Mouse (Mus musculus) intestine, embryonic 16.5 days (tissue): Measurements from ENCODE around the gene AC124108.1. TPM values are rescaled to one million over a fixed set of nuclear protein-coding genes. Genes with fewer than 3 reads are reported as not detected.

Source experiments
- ATAC-seq: fragments of 200-750 bp; cut with Nextera tagmentation; 2 replicates; pipeline ENCODE4 v1.8.0; 2017; ENCODE audit warnings: moderate TSS enrichment, moderate library complexity
- H3K27ac ChIP-seq: fragments of 300-500 bp; sonication (generic); 2 replicates; pipeline ENCODE4 v1.5.1; 2014; ENCODE audit warnings: mild to moderate bottlenecking, low read length
- H3K27me3 ChIP-seq: fragments of 300-500 bp; sonication (generic); replicated peaks from 2 replicates; pipeline ENCODE4 v1.6.1; 2014; ENCODE audit warnings: low read length, control low read depth, mixed read lengths; ENCODE audit not compliant: control insufficient read depth, insufficient read depth
- H3K36me3 ChIP-seq: fragments of 300-500 bp; sonication (generic); 2 replicates; pipeline ENCODE4 v1.6.1; 2014; ENCODE audit warnings: low read length, control low read depth; ENCODE audit not compliant: control insufficient read depth, insufficient read depth
- H3K4me1 ChIP-seq: fragments of 300-500 bp; sonication (generic); 2 replicates; pipeline ENCODE4 v1.6.1; 2014; ENCODE audit warnings: low read length, control low read depth, mixed read lengths; ENCODE audit not compliant: control insufficient read depth, insufficient read depth
- H3K4me2 ChIP-seq: fragments of 300-500 bp; sonication (generic); 2 replicates; pipeline ENCODE4 v1.6.1; 2014; ENCODE audit warnings: low read depth, low read length, control low read depth
- H3K4me3 ChIP-seq: fragments of 300-500 bp; sonication (generic); 2 replicates; pipeline ENCODE4 v1.5.1; 2014; ENCODE audit warnings: mild to moderate bottlenecking, low read length
- H3K9ac ChIP-seq: fragments of 300-500 bp; sonication (generic); 2 replicates; pipeline ENCODE4 v1.6.1; 2014; ENCODE audit warnings: low read depth, low read length
- H3K9me3 ChIP-seq: fragments of 300-500 bp; sonication (generic); 2 replicates; pipeline ENCODE4 v1.6.1; 2016; ENCODE audit warnings: low read length, control low read depth; ENCODE audit not compliant: control insufficient read depth
- WGBS: fragments of 180-500 bp; shearing (Covaris S2); extraction: QIAGEN DNeasy Blood & Tissue Kit; methylation state at CpG from one replicate; pipeline ENCODE4 v1.1.7; 2014; 5-methylcytosine and 5-hydroxymethylcytosine counted together
- polyA plus RNA-seq: library from polyadenylated mRNA; unstranded; fragments of >200 nt; fragmentation: Nextera tagmentation; extraction: Ambion mirVana; gene quantifications from 2 replicates; pipeline ENCODE4 v1.2.1, GENCODE M21; 2015

The AC124108.1 gene
- polyA plus RNA-seq, 1 experiment from 2014 or later, result 0.07 TPM

DNA sequence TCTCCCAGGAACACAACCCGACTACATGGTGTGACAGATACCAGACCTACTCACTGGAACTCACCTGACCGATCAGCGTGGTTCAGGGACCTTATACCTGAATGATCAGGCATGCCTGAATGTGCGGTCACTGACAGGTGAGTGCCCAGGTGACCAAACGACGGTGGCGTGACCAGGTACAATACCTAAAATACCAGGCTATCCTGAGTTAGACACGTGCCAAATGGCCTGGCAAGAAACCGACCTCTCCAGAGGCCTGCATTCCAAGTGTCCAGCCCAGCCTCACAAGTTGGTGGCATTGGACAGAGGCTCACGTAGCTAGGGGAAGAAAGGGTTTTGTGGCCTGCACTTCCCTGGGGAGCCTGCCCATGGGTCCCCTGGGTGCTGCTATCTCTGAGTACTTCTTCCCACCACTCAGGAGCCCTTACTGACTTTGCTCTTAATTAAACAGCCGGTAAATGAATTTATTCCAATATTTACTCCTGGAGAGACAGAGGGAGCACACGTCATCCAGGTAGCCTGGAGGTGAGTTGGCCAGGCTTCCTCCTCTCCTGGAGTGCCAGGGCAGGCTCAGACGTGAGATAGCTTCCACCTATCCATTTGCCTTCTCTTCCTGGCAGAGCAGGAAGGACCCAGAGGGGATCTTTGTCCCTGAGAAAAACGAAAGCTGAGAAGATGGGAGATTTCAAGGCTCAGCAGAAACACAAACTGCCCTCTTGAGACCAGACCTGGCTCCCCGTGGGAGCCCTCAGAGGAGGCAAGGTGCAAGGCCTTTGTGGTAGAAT is 40.2 kb upstream of the AC124108.1 start:
- H3K4me3 ChIP-seq, result no peak overlapping the region
- no peak overlapping the region for H3K4me2 ChIP-seq
- H3K36me3 ChIP-seq, result no peaks in the 10 kb centered on the region
- no peak; the same call in 1 of the 2 replicates for ATAC-seq
- H3K4me1 ChIP-seq, result peaks cover 19% of the 10 kb centered on the region
- H3K9ac ChIP-seq, result peak overlapping the region; percentile 46; the same call in 1 of the 2 replicates
- 66% methylated on average over 15 of the region's 15 CpGs for WGBS
- no peaks in the 10 kb centered on the region for H3K27me3 ChIP-seq
- H3K27ac ChIP-seq, result peak overlapping the region; percentile 87
- no peaks in the 10 kb centered on the region for H3K9me3 ChIP-seq

DNA sequence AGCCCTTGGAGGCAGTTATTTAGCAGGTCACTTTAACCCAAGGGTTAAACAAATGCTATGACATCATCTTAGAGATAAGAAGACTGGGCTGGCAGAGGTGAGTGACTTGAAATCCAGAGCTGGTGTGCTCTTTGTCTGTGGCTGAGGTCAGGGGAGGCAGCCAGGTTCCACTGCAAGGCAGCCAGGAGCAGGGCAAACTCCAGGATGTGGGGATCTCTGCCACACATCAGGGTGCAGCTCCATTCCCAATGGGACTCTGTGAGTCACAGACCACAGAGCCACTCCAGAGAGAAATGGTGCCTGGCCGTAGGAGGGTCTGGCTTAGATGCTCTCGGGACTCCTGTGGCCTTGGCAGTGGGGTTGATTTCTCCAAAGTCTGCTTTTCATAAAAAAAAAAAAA is 39.3 kb upstream of the AC124108.1 start:
- H3K27me3 ChIP-seq, result no peaks in the 10 kb centered on the region
- H3K27ac ChIP-seq, result peak overlapping the region; percentile 37; the same call in 1 of the 2 replicates
- no peaks in the 10 kb centered on the region for H3K9me3 ChIP-seq
- peaks cover 19% of the 10 kb centered on the region for H3K4me1 ChIP-seq
- H3K4me2 ChIP-seq, result no peak overlapping the region
- 36% methylated on average over 2 of the region's 2 CpGs for WGBS
- ATAC-seq, result peak; percentile 21; the same call in 1 of the 2 replicates
- no peak overlapping the region for H3K9ac ChIP-seq
- H3K4me3 ChIP-seq, result no peak overlapping the region
- H3K36me3 ChIP-seq, result no peaks in the 10 kb centered on the region

DNA sequence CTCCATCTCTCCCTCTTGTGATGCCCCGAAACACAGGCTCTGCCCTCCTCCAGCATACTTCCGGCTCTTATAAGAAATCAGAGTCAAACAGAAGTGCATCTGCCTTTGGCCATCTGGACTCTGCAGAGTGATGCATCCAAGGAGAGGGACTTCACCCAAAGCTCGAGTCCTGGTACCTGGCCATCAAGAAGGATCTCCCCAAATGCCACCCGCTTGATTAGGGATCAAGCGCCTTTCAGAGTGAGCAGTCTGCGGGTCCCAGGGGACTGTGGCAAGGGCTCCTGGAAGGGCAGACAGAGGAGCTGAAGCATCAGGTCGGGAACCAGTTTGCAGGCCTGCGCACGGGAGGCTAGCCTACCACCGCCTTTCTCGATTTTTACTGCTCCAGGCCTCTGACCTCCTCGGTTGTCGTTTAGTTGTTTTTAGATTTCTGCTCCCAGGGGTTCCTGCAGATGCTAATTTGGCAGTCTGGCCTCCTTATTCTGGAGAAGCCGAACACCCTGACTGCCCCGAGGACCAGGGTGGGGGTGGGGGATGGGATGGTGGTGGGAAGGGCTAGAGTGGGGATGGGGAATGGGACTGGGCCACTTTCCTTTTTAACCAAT is 38.1 kb upstream of the AC124108.1 start:
- Histone ChIP-seq H3K4me3 (no peak overlapping the region), H3K4me1 (peaks cover 22% of the 10 kb centered on the region), H3K4me2 (no peak overlapping the region), H3K27me3 (no peaks in the 10 kb centered on the region; the same call in 1 of the 2 replicates), H3K9me3 (no peaks in the 10 kb centered on the region), H3K36me3 (no peaks in the 10 kb centered on the region), H3K27ac (no peak overlapping the region), H3K9ac (0 out of 2 replicates have a peak overlapping the region, but pooled peaks have one; percentile 24)
- 60% methylated on average over 15 of the region's 15 CpGs for WGBS
- ATAC-seq, result no peak

DNA sequence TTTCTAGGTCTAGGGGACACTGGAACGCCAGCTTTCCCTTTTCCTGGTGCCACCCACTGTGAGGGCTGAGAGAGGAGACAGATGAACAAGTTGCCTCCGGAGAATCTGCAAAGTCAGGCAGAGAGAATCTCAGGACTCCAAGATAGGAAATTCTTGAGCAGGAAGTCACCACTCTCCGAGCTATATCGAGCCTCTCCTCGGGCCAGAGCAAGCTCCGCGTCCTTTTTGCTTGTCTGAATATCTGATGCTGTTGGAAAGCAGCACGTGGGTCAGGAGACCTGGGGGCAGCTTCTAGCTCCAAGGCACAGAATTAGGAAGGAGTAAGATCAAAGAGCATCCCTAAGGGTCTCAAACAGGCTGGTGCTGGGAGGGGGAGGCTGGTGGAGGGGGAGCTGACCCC is 37.6 kb upstream of the AC124108.1 start:
- H3K27me3 ChIP-seq, result no peaks in the 10 kb centered on the region; the same call in 1 of the 2 replicates
- H3K36me3 ChIP-seq, result no peaks in the 10 kb centered on the region
- 36% methylated on average over 8 of the region's 8 CpGs for WGBS
- no peak for ATAC-seq
- H3K4me3 ChIP-seq, result no peak overlapping the region
- H3K4me2 ChIP-seq, result no peak overlapping the region
- H3K4me1 ChIP-seq, result peaks cover 23% of the 10 kb centered on the region
- no peak overlapping the region for H3K27ac ChIP-seq
- H3K9me3 ChIP-seq, result no peaks in the 10 kb centered on the region
- H3K9ac ChIP-seq, result 0 out of 2 replicates have a peak overlapping the region, but pooled peaks have one; percentile 24

DNA sequence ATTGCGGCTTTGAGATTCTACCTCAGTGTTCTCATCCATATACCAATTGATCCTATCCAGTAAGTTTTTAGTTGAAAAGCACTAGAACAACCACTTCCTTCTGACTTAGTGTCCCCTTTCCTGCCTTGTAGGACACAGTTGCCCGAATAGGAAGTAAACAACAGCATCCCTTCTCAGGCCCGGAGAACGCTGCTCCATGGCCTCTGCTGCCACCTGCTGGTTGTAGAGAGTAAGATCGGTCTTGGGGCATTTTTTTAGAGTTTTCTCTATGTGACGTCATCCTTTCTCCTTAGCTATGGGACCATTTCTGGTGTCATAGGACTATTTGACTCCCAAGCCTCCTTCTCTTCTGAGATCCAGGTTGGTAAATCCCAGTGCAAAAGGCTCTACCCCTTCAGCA is 35.5 kb upstream of the AC124108.1 start:
- ATAC-seq, result 0 out of 2 replicates have a peak, but pooled peaks have one; percentile 14
- WGBS, result 12% methylated on average over 6 of the region's 6 CpGs
- peaks cover 19% of the 10 kb centered on the region for H3K4me1 ChIP-seq
- H3K9ac ChIP-seq, result no peak overlapping the region
- no peaks in the 10 kb centered on the region for H3K36me3 ChIP-seq
- H3K27me3 ChIP-seq, result no peaks in the 10 kb centered on the region; the same call in 1 of the 2 replicates
- no peaks in the 10 kb centered on the region for H3K9me3 ChIP-seq
- H3K4me3 ChIP-seq, result no peak overlapping the region
- no peak overlapping the region for H3K27ac ChIP-seq
- no peak overlapping the region for H3K4me2 ChIP-seq

DNA sequence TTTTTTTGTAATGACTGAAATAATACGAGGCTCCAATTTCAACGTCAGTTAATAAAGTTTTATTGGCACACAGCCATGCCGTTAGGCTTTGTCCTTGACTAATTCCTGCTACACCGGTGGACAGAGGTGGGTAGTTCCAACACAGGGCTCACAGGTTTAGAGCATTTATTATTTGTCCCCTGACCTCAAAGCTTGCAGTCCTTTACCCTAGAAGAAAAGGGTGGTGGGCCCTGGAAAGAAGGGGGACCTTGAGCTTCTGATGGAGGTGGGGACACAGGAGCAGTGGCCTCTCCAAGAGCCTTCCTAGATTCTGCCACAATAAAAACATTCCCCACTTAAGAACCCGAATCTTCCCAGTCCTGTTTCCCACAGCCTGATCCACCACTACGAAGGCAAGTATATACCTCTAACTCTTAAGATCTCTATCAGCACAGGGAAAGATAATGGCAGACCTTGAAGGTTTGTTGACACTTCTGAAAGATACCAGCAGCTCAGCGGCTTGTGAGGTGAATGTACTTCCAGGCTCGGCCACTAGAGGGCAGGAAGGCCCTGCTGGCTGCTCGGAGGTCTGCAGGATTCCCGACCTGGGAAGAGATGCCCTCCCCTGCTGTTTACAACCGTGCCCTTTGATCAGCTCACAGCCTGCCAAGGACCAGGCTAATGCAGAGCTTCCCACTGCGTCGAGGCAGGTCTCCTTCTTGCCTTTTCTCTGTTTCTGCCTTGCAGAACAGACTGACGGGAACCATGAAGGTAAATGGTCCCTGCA is 34.1 kb upstream of the AC124108.1 start:
- H3K36me3 ChIP-seq, result no peaks in the 10 kb centered on the region
- no peak overlapping the region for H3K4me3 ChIP-seq
- 20% methylated on average over 14 of the region's 14 CpGs for WGBS
- peak; percentile 91 for ATAC-seq
- no peaks in the 10 kb centered on the region; the same call in 1 of the 2 replicates for H3K27me3 ChIP-seq
- no peak overlapping the region for H3K27ac ChIP-seq
- H3K4me1 ChIP-seq, result peaks cover 8% of the 10 kb centered on the region; the same call in 1 of the 2 replicates
- H3K9ac ChIP-seq, result no peak overlapping the region
- H3K4me2 ChIP-seq, result no peak overlapping the region; the same call in 1 of the 2 replicates
- no peaks in the 10 kb centered on the region for H3K9me3 ChIP-seq

DNA sequence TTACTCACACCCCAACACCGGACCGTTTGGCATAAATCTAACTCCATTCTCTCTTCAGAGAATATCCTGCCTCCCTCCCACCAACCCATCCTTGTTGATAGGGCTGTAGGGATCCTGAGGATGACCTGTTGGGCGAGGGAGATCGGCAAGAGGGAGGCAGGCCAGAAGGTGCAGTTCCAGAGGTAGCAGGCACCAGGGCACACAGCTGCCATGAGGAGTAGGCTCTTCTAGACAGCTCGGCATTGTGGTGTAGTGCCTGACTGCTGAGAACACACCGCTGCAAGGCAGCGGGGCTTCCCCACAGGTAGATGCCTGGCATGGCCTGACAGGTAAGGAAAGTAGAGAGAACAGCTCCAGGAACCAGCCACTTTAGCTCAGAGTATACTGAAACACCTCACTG is 33.4 kb upstream of the AC124108.1 start:
- Histone ChIP-seq H3K4me3 (no peak overlapping the region), H3K4me2 (no peak overlapping the region; the same call in 1 of the 2 replicates), H3K36me3 (no peaks in the 10 kb centered on the region), H3K9ac (no peak overlapping the region), H3K27me3 (no peaks in the 10 kb centered on the region; the same call in 1 of the 2 replicates), H3K9me3 (no peaks in the 10 kb centered on the region), H3K4me1 (peaks cover 8% of the 10 kb centered on the region; the same call in 1 of the 2 replicates), H3K27ac (no peak overlapping the region)
- ATAC-seq, result peak; percentile 24; the same call in 1 of the 2 replicates
- WGBS, result 26% methylated on average over 7 of the region's 7 CpGs

DNA sequence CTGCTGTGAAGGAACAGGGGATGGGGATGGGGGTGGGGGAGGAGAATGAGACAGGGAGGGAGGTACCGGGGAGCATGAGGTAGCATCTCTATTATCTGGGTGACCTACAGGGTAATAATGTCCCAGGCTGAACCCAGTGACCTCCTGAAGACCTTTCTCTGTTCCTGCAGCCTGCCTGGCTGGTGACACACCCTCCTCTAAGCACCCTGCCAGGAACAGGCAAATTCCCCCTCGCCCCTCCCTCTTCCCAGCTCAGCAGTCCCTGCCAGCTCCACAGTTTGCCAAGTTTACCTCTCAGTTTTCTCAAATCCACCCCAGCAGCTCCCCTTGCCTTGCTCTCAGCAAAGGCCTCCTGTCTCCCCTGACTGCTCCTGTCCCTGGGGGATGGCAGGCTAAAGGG is 32.5 kb upstream of the AC124108.1 start:
- H3K9ac ChIP-seq, result no peak overlapping the region
- H3K4me3 ChIP-seq, result no peak overlapping the region
- no peak overlapping the region for H3K4me2 ChIP-seq
- H3K27me3 ChIP-seq, result no peaks in the 10 kb centered on the region; the same call in 1 of the 2 replicates
- peaks cover 8% of the 10 kb centered on the region; the same call in 1 of the 2 replicates for H3K4me1 ChIP-seq
- H3K9me3 ChIP-seq, result no peaks in the 10 kb centered on the region
- ATAC-seq, result no peak
- no peaks in the 10 kb centered on the region for H3K36me3 ChIP-seq
- H3K27ac ChIP-seq, result no peak overlapping the region
- WGBS, result 28% methylated on average over 2 of the region's 2 CpGs

DNA sequence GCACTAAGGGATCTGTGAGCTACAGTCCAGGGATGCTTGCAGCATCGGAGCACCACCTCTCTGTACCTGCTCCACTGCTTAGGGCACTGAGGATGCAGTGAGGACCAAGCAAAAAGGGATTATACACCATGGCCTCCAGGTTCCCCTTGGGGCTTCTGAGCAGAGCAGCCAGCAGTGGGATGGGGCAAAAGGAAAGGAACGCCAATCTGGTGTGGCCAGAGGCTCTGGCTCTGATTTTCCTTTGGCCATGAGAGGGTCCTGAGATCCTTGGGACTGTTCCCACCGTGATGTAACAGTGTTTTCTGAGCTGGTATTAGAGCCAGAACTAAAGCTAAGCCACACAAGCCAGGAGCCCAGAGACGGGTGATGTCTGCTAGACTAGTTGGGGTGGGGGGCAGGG is 31.6 kb upstream of the AC124108.1 start:
- ATAC-seq, result no peak
- Histone ChIP-seq H3K9ac (no peak overlapping the region), H3K4me1 (peaks cover 8% of the 10 kb centered on the region; the same call in 1 of the 2 replicates), H3K27ac (no peak overlapping the region), H3K9me3 (no peaks in the 10 kb centered on the region), H3K4me3 (no peak overlapping the region), H3K4me2 (no peak overlapping the region), H3K36me3 (no peaks in the 10 kb centered on the region), H3K27me3 (no peaks in the 10 kb centered on the region; the same call in 1 of the 2 replicates)
- WGBS, result 62% methylated on average over 4 of the region's 4 CpGs
